Mouse (Mus musculus) kidney, adult 2 months (tissue): Measurements from ENCODE around the gene Specc1. TPM values are rescaled to one million over a fixed set of nuclear protein-coding genes. Genes with fewer than 3 reads are reported as not detected.

ENCODE experiments used
- DNase-seq: peaks from one replicate; pipeline ENCODE4 v3.0.0; 2021
- H3K27ac ChIP-seq: fragments of 200-500 bp; 2 replicates; pipeline ENCODE4 v1.5.1; 2012; ENCODE audit warnings: low read depth, low read length, control low read depth, inconsistent platforms; ENCODE audit not compliant: insufficient read depth
- H3K27me3 ChIP-seq: fragments of 200-500 bp; replicated peaks from 2 replicates; pipeline ENCODE4 v1.6.1; 2012; ENCODE audit warnings: mild to moderate bottlenecking, moderate library complexity, low read length, inconsistent platforms; ENCODE audit not compliant: control insufficient read depth, insufficient read depth
- H3K36me3 ChIP-seq: fragments of 200-500 bp; 2 replicates; pipeline ENCODE4 v1.6.1; 2012; ENCODE audit warnings: mild to moderate bottlenecking, moderate library complexity, low read length, inconsistent platforms; ENCODE audit not compliant: control insufficient read depth, insufficient read depth
- H3K4me1 ChIP-seq: fragments of 200-500 bp; 2 replicates; pipeline ENCODE4 v1.6.1; 2011; ENCODE audit warnings: low read length; ENCODE audit not compliant: control insufficient read depth, insufficient read depth
- H3K4me3 ChIP-seq: fragments of 200-500 bp; 2 replicates; pipeline ENCODE4 v1.5.1; 2011; ENCODE audit warnings: mild to moderate bottlenecking, low read depth, low read length, control low read depth; ENCODE audit not compliant: insufficient read depth
- CTCF ChIP-seq: fragments of 200-500 bp; conservative IDR thresholded peaks from 2 replicates; pipeline ENCODE4 v1.5.1; 2011; ENCODE audit warnings: low read depth, mild to moderate bottlenecking, control low read depth, low read length, moderate library complexity, mixed read lengths; ENCODE audit not compliant: insufficient read depth, insufficient read length
- POLR2A ChIP-seq: fragments of 200-500 bp; IDR thresholded peaks from one replicate; pipeline ENCODE4 v1.6.1; 2011; ENCODE audit warnings: low read depth, low read length, control low read depth
- WGBS: fragments of 180-500 bp; shearing (Covaris S2); methylation state at CpG from one replicate; pipeline ENCODE4 v1.1.7; 2018; 5-methylcytosine and 5-hydroxymethylcytosine counted together
- polyA plus RNA-seq: library from polyadenylated mRNA; depleted of rRNA; stranded (reverse); fragments of >200 nt; gene quantifications from 2 replicates; pipeline ENCODE4 v1.2.3, GENCODE M21; 2012; rRNA removed

Gene Specc1
- polyA plus RNA-seq, 1 experiment = 9.2 TPM

- H3K4me3 ChIP-seq = no peak overlapping the region
- DNase-seq = no peak
- H3K27ac ChIP-seq = no peak overlapping the region
- H3K36me3 ChIP-seq = no peaks in the 10 kb centered on the region
- H3K4me1 ChIP-seq = no peaks in the 10 kb centered on the region
- no peaks in the 10 kb centered on the region for H3K27me3 ChIP-seq
- 81% methylated on average over 17 of the region's 17 CpGs for WGBS
- TF ChIP-seq POLR2A = no peak
- TF ChIP-seq CTCF = no peak
Measured at GRCm38 (mm10) chr11:62266466-62267214, 310.1 kb downstream of the Specc1 start.

GRCm38 (mm10) chr11:62268381-62268780 is 311.8 kb downstream of the Specc1 start:
- no peak overlapping the region for H3K27ac ChIP-seq
- DNase-seq = no peak
- WGBS = 73% methylated on average over 8 of the region's 8 CpGs
- no peaks in the 10 kb centered on the region for H3K4me1 ChIP-seq
- H3K27me3 ChIP-seq = no peaks in the 10 kb centered on the region
- TF ChIP-seq CTCF = no peak
- TF ChIP-seq POLR2A = no peak
- no peaks in the 10 kb centered on the region for H3K36me3 ChIP-seq
- no peak overlapping the region for H3K4me3 ChIP-seq

- Histone ChIP-seq H3K4me3 (no peak overlapping the region), H3K27me3 (no peaks in the 10 kb centered on the region), H3K27ac (no peak overlapping the region), H3K4me1 (no peaks in the 10 kb centered on the region), H3K36me3 (no peaks in the 10 kb centered on the region)
- 81% methylated on average over 12 of the region's 12 CpGs for WGBS
- no peak for DNase-seq
- TF ChIP-seq CTCF = no peak
- TF ChIP-seq POLR2A = no peak
Measured at GRCm38 (mm10) chr11:62269097-62269496, 312.5 kb downstream of the Specc1 start.

- no peak overlapping the region for H3K27ac ChIP-seq
- 66% methylated on average over 5 of the region's 5 CpGs for WGBS
- no peak for TF ChIP-seq POLR2A
- TF ChIP-seq CTCF = no peak
Measured at GRCm38 (mm10) chr11:62270851-62271250, 314.3 kb downstream of the Specc1 start.

More at GRCm38 (mm10) chr11:62270851-62271250, 314.3 kb downstream of the Specc1 start:
- H3K4me3 ChIP-seq = no peak overlapping the region
- no peak for DNase-seq
- no peaks in the 10 kb centered on the region for H3K27me3 ChIP-seq
- no peaks in the 10 kb centered on the region for H3K4me1 ChIP-seq
- H3K36me3 ChIP-seq = no peaks in the 10 kb centered on the region

Other genes with a start within 250 kb of the Specc1 start
- 348 and 492 TPM in 2 replicates for gene Slc5a10, start 235.9 kb upstream of the Specc1 start, polyA plus RNA-seq
- 20.3 and 21.4 TPM in 2 replicates for gene Prpsap2, start 194.7 kb upstream of the Specc1 start, polyA plus RNA-seq
- 47.6 and 54.7 TPM in 2 replicates for gene Ulk2, start 101.7 kb upstream of the Specc1 start, polyA plus RNA-seq
- gene Akap10, start 26.5 kb upstream of the Specc1 start, polyA plus RNA-seq = 13.9 and 17.2 TPM in 2 replicates